ENCODE assay signal across 14 mouse cellular contexts in the genomic region with DNA sequence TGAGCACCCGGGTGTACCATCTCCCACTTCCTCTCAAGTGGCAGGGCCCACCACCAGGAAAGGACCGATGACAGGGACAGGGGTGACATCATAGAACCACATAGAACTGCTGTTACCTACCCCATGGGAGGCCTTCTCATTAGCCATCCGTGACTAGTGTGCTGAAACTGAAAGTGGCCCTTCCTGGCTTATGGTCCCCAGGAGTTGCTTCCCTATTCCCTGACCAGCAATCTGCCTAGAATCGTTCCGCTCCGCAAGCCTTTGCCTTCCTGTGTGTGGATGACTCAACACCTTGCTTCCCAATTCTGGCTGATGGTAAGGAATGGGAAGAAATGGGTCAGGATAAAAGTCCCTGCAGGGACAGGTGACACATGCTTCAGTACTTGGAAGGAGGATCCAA. TPM values are rescaled to one million over a fixed set of nuclear protein-coding genes. Genes with fewer than 3 reads are reported as not detected.
A peak's percentile ranks its signal among the peaks of the same experiment; 100 is the strongest.
DNase-seq lines count a peak whose midpoint lies in the region; ATAC-seq and TF ChIP-seq lines count a peak whose summit lies in the region.
"Had no signal": no experiment of that assay in that cellular context is flagged by ENCODE, and none has a peak within 500 bp of the region (broad histone marks: within the 10 kb centered on the region; RNA-seq: fewer than 3 reads in every experiment).

No protein-coding gene starts in this region.

- DNase-seq in liver, postnatal 0 days: no peak
- DNase-seq in liver, embryonic 11.5 days (ENCODE audit: low spot score): no peak
- DNase-seq in MN1 (ENCODE audit: low spot score): peak; percentile 49
- DNase-seq in cerebellum, postnatal 25 days: peak; percentile 53 to 61
- no peak for DNase-seq in hindbrain, embryonic 14.5 days (ENCODE audit: low spot score)
- no peak for DNase-seq in heart, adult 18-20 months
- DNase-seq: adrenal gland, postnatal 10 days had no signal

- ATAC-seq in liver, postnatal 0 days: peak; percentile 38; the same call in 1 of the 2 replicates
- ATAC-seq in liver, embryonic 11.5 days (replicated peaks; ENCODE audit: low FRiP score): no peak
- peak; percentile 20; the same call in 1 of the 2 replicates for ATAC-seq in neutrophil, adult 5-6 weeks (ENCODE audit: extremely low read depth, insufficient number of reproducible peaks, low FRiP score, poor library complexity, severe bottlenecking)
- no peak for ATAC-seq in hindbrain, embryonic 14.5 days (ENCODE audit: low FRiP score)

- no peak overlapping the region for H3K9ac ChIP-seq in liver, postnatal 0 days (replicated peaks)
- no peak overlapping the region for H3K9ac ChIP-seq in liver, embryonic 11.5 days (ENCODE audit: low read depth, low read length)
- H3K9ac ChIP-seq in hindbrain, embryonic 14.5 days: no peak overlapping the region
- H3K9ac ChIP-seq: kidney, embryonic 15.5 days; liver, embryonic 15.5 days had no signal

- H3K27me3 ChIP-seq in liver, postnatal 0 days (ENCODE audit: insufficient read depth, low read length): no peaks in the 10 kb centered on the region
- H3K27me3 ChIP-seq in liver, embryonic 11.5 days (replicated peaks; ENCODE audit: control insufficient read depth, insufficient read depth, low read length): no peaks in the 10 kb centered on the region
- H3K27me3 ChIP-seq in hindbrain, embryonic 14.5 days (ENCODE audit: control insufficient read depth, insufficient read depth, low read length): no peaks in the 10 kb centered on the region
- H3K27me3 ChIP-seq: embryonic facial prominence, embryonic 13.5 days; kidney, embryonic 15.5 days had no signal

- H3K4me1 ChIP-seq in liver, postnatal 0 days (ENCODE audit: insufficient read depth): 0 out of 2 replicates have a peak, but pooled peaks cover 6% of the 10 kb centered on the region
- no peaks in the 10 kb centered on the region for H3K4me1 ChIP-seq in liver, embryonic 11.5 days (replicated peaks; ENCODE audit: control insufficient read depth, insufficient read depth, low read length)
- no peaks in the 10 kb centered on the region for H3K4me1 ChIP-seq in hindbrain, embryonic 14.5 days (replicated peaks; ENCODE audit: control insufficient read depth, insufficient read depth, low read length)
- H3K4me1 ChIP-seq: embryonic facial prominence, embryonic 13.5 days; kidney, embryonic 15.5 days; liver, embryonic 15.5 days had no signal

- H3K27ac ChIP-seq in liver, postnatal 0 days (ENCODE audit: low read depth): no peak overlapping the region
- no peak overlapping the region for H3K27ac ChIP-seq in liver, embryonic 11.5 days (ENCODE audit: low read depth, low read length)
- no peak overlapping the region for H3K27ac ChIP-seq in hindbrain, embryonic 14.5 days
- H3K27ac ChIP-seq: embryonic facial prominence, embryonic 13.5 days; forebrain, embryonic 10.5 days; kidney, embryonic 15.5 days; liver, embryonic 15.5 days had no signal

- TF ChIP-seq EP300 in liver, postnatal 0 days (IDR thresholded peaks at IDR 0.05; ENCODE audit: low read depth): no peak

- no peak overlapping the region for H3K4me3 ChIP-seq in liver, postnatal 0 days (ENCODE audit: low read depth, low read length)
- H3K4me3 ChIP-seq in liver, embryonic 11.5 days (ENCODE audit: low read depth, low read length): no peak overlapping the region
- H3K4me3 ChIP-seq in hindbrain, embryonic 14.5 days (replicated peaks; ENCODE audit: low read length): no peak overlapping the region
- H3K4me3 ChIP-seq: embryonic facial prominence, embryonic 13.5 days; forebrain, embryonic 10.5 days; kidney, embryonic 15.5 days; liver, embryonic 15.5 days had no signal

- no peaks in the 10 kb centered on the region for H3K36me3 ChIP-seq in liver, postnatal 0 days (replicated peaks; ENCODE audit: insufficient read depth, low read length)
- H3K36me3 ChIP-seq in liver, embryonic 11.5 days (ENCODE audit: control insufficient read depth, insufficient read depth, low read length): no peaks in the 10 kb centered on the region
- H3K36me3 ChIP-seq in hindbrain, embryonic 14.5 days (replicated peaks; ENCODE audit: control insufficient read depth, insufficient read depth): no peaks in the 10 kb centered on the region
- H3K36me3 ChIP-seq: embryonic facial prominence, embryonic 13.5 days; forebrain, embryonic 10.5 days; kidney, embryonic 15.5 days; liver, embryonic 15.5 days had no signal

- H3K4me2 ChIP-seq in liver, postnatal 0 days (ENCODE audit: low read depth, low read length): no peak overlapping the region
- H3K4me2 ChIP-seq in liver, embryonic 11.5 days: no peak overlapping the region
- H3K4me2 ChIP-seq in hindbrain, embryonic 14.5 days (replicated peaks): no peak overlapping the region
- H3K4me2 ChIP-seq: embryonic facial prominence, embryonic 13.5 days; kidney, embryonic 15.5 days; liver, embryonic 15.5 days had no signal

- no peaks in the 10 kb centered on the region for H3K9me3 ChIP-seq in liver, postnatal 0 days (ENCODE audit: low read length)
- H3K9me3 ChIP-seq in liver, embryonic 11.5 days (ENCODE audit: control insufficient read depth, low read length): no peaks in the 10 kb centered on the region
- no peaks in the 10 kb centered on the region for H3K9me3 ChIP-seq in hindbrain, embryonic 14.5 days (ENCODE audit: control insufficient read depth, low read length)
- H3K9me3 ChIP-seq: embryonic facial prominence, embryonic 13.5 days; forebrain, embryonic 10.5 days; kidney, embryonic 15.5 days; liver, embryonic 15.5 days had no signal

- TF ChIP-seq CTCF in liver, postnatal 0 days (IDR thresholded peaks at IDR 0.05; ENCODE audit: low read depth): no peak

- whole genome bisulfite sequencing in liver, postnatal 0 days (ENCODE audit: insufficient replicate concordance): 37% methylated on average over 6 of the region's 6 CpGs
- WGBS in liver, embryonic 11.5 days: 55% methylated on average over 6 of the region's 6 CpGs
- WGBS in hindbrain, embryonic 14.5 days: 80% methylated on average over 6 of the region's 6 CpGs

RNA-seq across cellular contexts. Expression of gene Arl2, which starts 15.9 kb away (rescaled TPM):
- polyA plus RNA-seq in liver, postnatal 0 days (2015; fragmentation: Nextera tagmentation; extraction: Ambion mirVana): 16.7 and 20.5 TPM in 2 replicates
- polyA plus RNA-seq in liver, embryonic 11.5 days (2014; fragmentation: Nextera tagmentation; extraction: Ambion mirVana): 70.6 and 73.4 TPM in 2 replicates
- 14.0 and 15.2 TPM in 2 replicates for total RNA-seq in neutrophil, adult 5-6 weeks (2017)
- polyA plus RNA-seq in hindbrain, embryonic 14.5 days (2014; fragmentation: Nextera tagmentation; extraction: Ambion mirVana): 114 and 117 TPM in 2 replicates
- 10 to 100 TPM; 66.4 to 72.1 TPM for total RNA-seq in heart, adult 18-20 months (2021)

RNA-seq across cellular contexts. Expression of gene Batf2, which starts 16.4 kb away (rescaled TPM):
- polyA plus RNA-seq in liver, postnatal 0 days (2015; fragmentation: Nextera tagmentation; extraction: Ambion mirVana): 0.59 and 1.1 TPM in 2 replicates
- 0.15 TPM in 1 of 2 replicates, not detected in the other for polyA plus RNA-seq in liver, embryonic 11.5 days (2014; fragmentation: Nextera tagmentation; extraction: Ambion mirVana)
- total RNA-seq in neutrophil, adult 5-6 weeks (2017): 1.2 TPM in 1 of 2 replicates, not detected in the other
- not detected in 2 replicates for polyA plus RNA-seq in hindbrain, embryonic 14.5 days (2014; fragmentation: Nextera tagmentation; extraction: Ambion mirVana)
- total RNA-seq in heart, adult 18-20 months (2021): 1 to 10 TPM in 1 of 2 experiments, under 1 TPM in 1; 0.54 to 2.7 TPM
- total RNA-seq: midbrain, postnatal 0 days had no signal
- polyA plus RNA-seq: embryonic facial prominence, embryonic 13.5 days; forebrain, embryonic 10.5 days; midbrain, postnatal 0 days had no signal

RNA-seq across cellular contexts. Expression of gene Majin, which starts 27.0 kb away (rescaled TPM):
- polyA plus RNA-seq in liver, postnatal 0 days (2015; fragmentation: Nextera tagmentation; extraction: Ambion mirVana): not detected in 2 replicates
- polyA plus RNA-seq in liver, embryonic 11.5 days (2014; fragmentation: Nextera tagmentation; extraction: Ambion mirVana): not detected in 2 replicates
- total RNA-seq in neutrophil, adult 5-6 weeks (2017): not detected in 2 replicates
- not detected in 2 replicates for polyA plus RNA-seq in hindbrain, embryonic 14.5 days (2014; fragmentation: Nextera tagmentation; extraction: Ambion mirVana)
- not detected for total RNA-seq in heart, adult 18-20 months (2021)
- total RNA-seq: heart, postnatal 25 days; midbrain, postnatal 0 days had no signal
- polyA plus RNA-seq: embryonic facial prominence, embryonic 13.5 days; forebrain, embryonic 10.5 days; kidney, embryonic 15.5 days; liver, embryonic 15.5 days had no signal

RNA-seq across cellular contexts. Expression of gene Snx15, which starts 29.1 kb away (rescaled TPM):
- polyA plus RNA-seq in liver, postnatal 0 days (2015; fragmentation: Nextera tagmentation; extraction: Ambion mirVana): 38.6 and 41.6 TPM in 2 replicates
- 34.6 and 35.1 TPM in 2 replicates for polyA plus RNA-seq in liver, embryonic 11.5 days (2014; fragmentation: Nextera tagmentation; extraction: Ambion mirVana)
- total RNA-seq in neutrophil, adult 5-6 weeks (2017): 9.1 and 9.8 TPM in 2 replicates
- 59.6 and 60.8 TPM in 2 replicates for polyA plus RNA-seq in hindbrain, embryonic 14.5 days (2014; fragmentation: Nextera tagmentation; extraction: Ambion mirVana)
- total RNA-seq in heart, adult 18-20 months (2021): 10 to 100 TPM; 13.9 to 15.2 TPM

RNA-seq across cellular contexts. Expression of gene Sac3d1, which starts 38.8 kb away (rescaled TPM):
- 15.0 and 15.6 TPM in 2 replicates for polyA plus RNA-seq in liver, postnatal 0 days (2015; fragmentation: Nextera tagmentation; extraction: Ambion mirVana)
- polyA plus RNA-seq in liver, embryonic 11.5 days (2014; fragmentation: Nextera tagmentation; extraction: Ambion mirVana): 56.1 and 60.8 TPM in 2 replicates
- total RNA-seq in neutrophil, adult 5-6 weeks (2017): 2.2 and 3.1 TPM in 2 replicates
- 51.3 and 54.5 TPM in 2 replicates for polyA plus RNA-seq in hindbrain, embryonic 14.5 days (2014; fragmentation: Nextera tagmentation; extraction: Ambion mirVana)
- total RNA-seq in heart, adult 18-20 months (2021): 10 to 100 TPM in 1 of 2 experiments, 1 to 10 TPM in 1; 9.2 to 10.0 TPM

Comparison
In these comparisons a context has a peak if more than half of its experiments do, and no peak if none do; other contexts are left out.
1. ATAC-seq: peak in liver, postnatal 0 days (single experiment) and neutrophil, adult 5-6 weeks (single experiment); none in liver, embryonic 11.5 days (single experiment) and hindbrain, embryonic 14.5 days (single experiment).
2. DNase-seq: peak in MN1 (single experiment) and cerebellum, postnatal 25 days (2 of 2); none in liver, postnatal 0 days (single experiment), liver, embryonic 11.5 days (single experiment), hindbrain, embryonic 14.5 days (single experiment) and heart, adult 18-20 months (0 of 2).